Mouse (Mus musculus): ENCODE data around the gene Tfap2c.

DNA sequence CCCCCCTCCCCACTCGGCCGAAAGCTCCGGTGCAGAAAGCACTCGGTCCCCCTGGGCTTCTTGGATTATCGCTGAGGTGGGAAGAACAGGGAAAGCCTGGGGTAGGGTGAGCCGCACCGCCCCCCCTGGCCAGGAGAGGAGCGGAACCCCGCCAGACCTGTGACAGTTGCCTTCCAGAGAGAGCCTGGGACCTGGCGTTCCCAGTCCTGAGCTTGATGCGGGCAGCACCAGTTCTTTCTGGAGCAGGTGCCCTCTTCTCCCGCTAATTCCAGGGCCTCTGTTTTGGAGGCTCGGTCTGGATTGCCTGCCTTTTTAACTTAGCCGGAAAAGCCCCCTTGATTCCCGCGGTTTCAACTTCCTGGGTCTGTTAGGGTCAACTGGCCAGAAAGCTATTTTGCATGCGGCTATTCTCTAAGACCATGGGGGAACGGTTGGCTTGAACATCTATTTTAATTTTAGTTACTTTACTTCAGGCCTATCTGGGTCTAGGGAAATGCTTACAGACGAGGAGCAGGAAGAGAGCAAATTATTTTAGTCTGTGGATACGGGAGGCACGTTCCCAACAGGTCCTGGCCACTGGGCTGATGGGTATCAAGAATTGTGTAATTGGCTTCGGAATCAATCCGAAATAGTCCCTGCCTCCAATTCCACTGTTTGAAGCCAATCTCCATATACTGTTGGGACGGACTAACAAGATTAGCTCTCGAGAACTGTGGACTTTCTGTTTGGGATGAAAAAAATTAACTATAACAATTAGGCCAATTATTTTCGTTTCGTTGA lies 1.4 kb upstream of the Tfap2c start:
- no peak for TF ChIP-seq MAFK (IDR thresholded peaks at IDR 0.05; ENCODE audit: insufficient read depth, low read depth, low read length)
- TF ChIP-seq ZC3H11A (IDR thresholded peaks at IDR 0.05; ENCODE audit: borderline replicate concordance, low read depth, low read length): no peak
- TF ChIP-seq ZNF384 (IDR thresholded peaks at IDR 0.05; ENCODE audit: low read depth, low read length): no peak
- TF ChIP-seq HCFC1 (IDR thresholded peaks at IDR 0.05; ENCODE audit: borderline replicate concordance, insufficient read depth, low read length): no peak
- no peak for TF ChIP-seq CHD2 (IDR thresholded peaks at IDR 0.05; ENCODE audit: low read depth, low read length)
